Mouse (Mus musculus) large intestine, adult 2 months (tissue): ENCODE measurements around the gene Syn3. TPM values are rescaled to one million over a fixed set of nuclear protein-coding genes. Genes with fewer than 3 reads are reported as not detected.

Experiments used
- DNase-seq: peaks from one replicate; pipeline ENCODE4 v3.0.0-alpha.2; 2012; ENCODE audit warnings: low read depth, low spot score
- WGBS: fragments of 180-500 bp; shearing (Covaris S2); methylation state at CpG from one replicate; pipeline ENCODE4 v1.1.7; 2018; 5-methylcytosine and 5-hydroxymethylcytosine counted together
- polyA plus RNA-seq: library from polyadenylated mRNA; depleted of rRNA; stranded (reverse); fragments of >200 nt; gene quantifications from 2 replicates; pipeline ENCODE4 v1.2.3, GENCODE M21; 2012

Gene Syn3
- polyA plus RNA-seq, 1 experiment = 0.89 TPM

- 63% methylated on average over 14 of the region's 14 CpGs for WGBS
- DNase-seq = no peak
Observed at GRCm38 (mm10) chr10:86093109-86094035, 405.3 kb downstream of the Syn3 start.

- DNase-seq = no peak
- WGBS = 45% methylated on average over 10 of the region's 10 CpGs
Observed at GRCm38 (mm10) chr10:86091919-86092318, 406.8 kb downstream of the Syn3 start.

GRCm38 (mm10) chr10:86079921-86080320, 418.8 kb downstream of the Syn3 start:
- 77% methylated on average over 9 of the region's 9 CpGs for WGBS

GRCm38 (mm10) chr10:86078761-86079160, 419.9 kb downstream of the Syn3 start:
- no peak for DNase-seq
- WGBS = 85% methylated on average over 2 of the region's 2 CpGs

More at GRCm38 (mm10) chr10:86079921-86080320, 418.8 kb downstream of the Syn3 start:
- no peak for DNase-seq

- WGBS = 79% methylated on average over 2 of the region's 2 CpGs
Observed at GRCm38 (mm10) chr10:86077272-86077671, 421.4 kb downstream of the Syn3 start.

GRCm38 (mm10) chr10:86074971-86075711, 423.6 kb downstream of the Syn3 start:
- DNase-seq = no peak
- WGBS = 83% methylated on average over 9 of the region's 9 CpGs

More at GRCm38 (mm10) chr10:86077272-86077671, 421.4 kb downstream of the Syn3 start:
- no peak for DNase-seq

- WGBS = 34% methylated on average over 4 of the region's 4 CpGs
- DNase-seq = no peak
Observed at GRCm38 (mm10) chr10:86074134-86074533, 424.6 kb downstream of the Syn3 start.

GRCm38 (mm10) chr10:86070751-86071150, 427.9 kb downstream of the Syn3 start:
- 81% methylated on average over 3 of the region's 3 CpGs for WGBS
- DNase-seq = no peak

- no peak for DNase-seq
- WGBS = 47% methylated on average over 3 of the region's 3 CpGs
Observed at GRCm38 (mm10) chr10:86069341-86069740, 429.4 kb downstream of the Syn3 start.

GRCm38 (mm10) chr10:86067911-86068310, 430.8 kb downstream of the Syn3 start:
- 80% methylated on average over 10 of the region's 10 CpGs for WGBS
- DNase-seq = no peak

- 83% methylated on average over 5 of the region's 5 CpGs for WGBS
- DNase-seq = no peak
Observed at GRCm38 (mm10) chr10:86066651-86067050, 432.0 kb downstream of the Syn3 start.

- 79% methylated on average over 1 of the region's 1 CpGs for WGBS
- no peak for DNase-seq
Observed at GRCm38 (mm10) chr10:86065661-86066060, 433.0 kb downstream of the Syn3 start.

- WGBS = 11% methylated on average over 4 of the region's 4 CpGs
- peak; percentile 51 for DNase-seq
Observed at GRCm38 (mm10) chr10:86064937-86065336, 433.8 kb downstream of the Syn3 start.

GRCm38 (mm10) chr10:86063018-86063384, 435.7 kb downstream of the Syn3 start:
- no peak for DNase-seq
- WGBS = 84% methylated on average over 8 of the region's 8 CpGs

- DNase-seq = no peak
- WGBS = 55% methylated on average over 5 of the region's 5 CpGs
Observed at GRCm38 (mm10) chr10:86062261-86063017, 436.3 kb downstream of the Syn3 start.

GRCm38 (mm10) chr10:86060267-86060666, 438.4 kb downstream of the Syn3 start:
- WGBS = 73% methylated on average over 3 of the region's 3 CpGs
- no peak for DNase-seq

- no peak for DNase-seq
- WGBS = 69% methylated on average over 2 of the region's 2 CpGs
Observed at GRCm38 (mm10) chr10:86057712-86058111, 441.0 kb downstream of the Syn3 start.

- no peak for DNase-seq
- 91% methylated on average over 11 of the region's 11 CpGs for WGBS
Observed at GRCm38 (mm10) chr10:86057286-86057685, 441.4 kb downstream of the Syn3 start.

- DNase-seq = no peak
- 81% methylated on average over 8 of the region's 8 CpGs for WGBS
Observed at GRCm38 (mm10) chr10:86056297-86056903, 442.3 kb downstream of the Syn3 start.
